ENCODE assay signal across 31 mouse cellular contexts in the genomic region with DNA sequence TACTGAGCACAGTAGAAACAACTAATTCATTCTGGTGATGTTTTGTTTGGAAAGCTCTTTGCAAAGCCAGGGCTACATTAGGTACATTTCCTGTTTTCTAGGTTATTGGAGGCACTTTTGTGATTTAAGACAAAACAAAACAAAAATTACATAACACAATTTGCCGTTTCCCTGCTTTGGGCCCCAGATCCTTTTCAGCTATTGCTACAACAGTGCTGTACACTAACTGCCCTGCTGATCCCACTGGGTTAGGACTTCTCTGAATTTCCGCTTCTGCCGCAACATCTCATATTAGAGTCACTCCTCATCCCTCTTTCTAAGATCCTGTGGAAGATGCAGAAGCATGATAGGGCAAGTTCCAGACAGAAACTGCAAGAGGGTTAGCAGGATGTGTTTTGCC. TPM values are rescaled to one million over a fixed set of nuclear protein-coding genes. Genes with fewer than 3 reads are reported as not detected.
DNase-seq lines count a peak whose midpoint lies in the region; ATAC-seq and TF ChIP-seq lines count a peak whose summit lies in the region.
"Had no signal": no experiment of that assay in that cellular context is flagged by ENCODE, and none has a peak within 500 bp of the region (broad histone marks: within the 10 kb centered on the region; RNA-seq: fewer than 3 reads in every experiment).

No protein-coding gene starts in this region.

- H3K4me1 ChIP-seq in heart, embryonic 13.5 days, result peaks cover 35% of the 10 kb centered on the region
- 0 out of 2 replicates have a peak, but pooled peaks cover 3% of the 10 kb centered on the region for H3K4me1 ChIP-seq in lung, postnatal 0 days (ENCODE audit: insufficient read depth, low read depth, low read length)
- H3K4me1 ChIP-seq: forebrain, embryonic 15.5 days; liver, embryonic 15.5 days; midbrain, embryonic 13.5 days had no signal

- H3K4me2 ChIP-seq in heart, embryonic 13.5 days, result no peak overlapping the region
- H3K4me2 ChIP-seq in lung, postnatal 0 days (replicated peaks; ENCODE audit: low read depth, low read length), result no peak overlapping the region
- H3K4me2 ChIP-seq: forebrain, embryonic 15.5 days; heart, embryonic 11.5 days; hindbrain, embryonic 14.5 days; limb, embryonic 15.5 days; liver, embryonic 15.5 days; midbrain, embryonic 13.5 days had no signal

- TF ChIP-seq EP300 in lung, postnatal 0 days (IDR thresholded peaks at IDR 0.05), result no peak

- no peak for TF ChIP-seq CTCF in lung, postnatal 0 days (IDR thresholded peaks at IDR 0.05)

- no peaks in the 10 kb centered on the region for H3K27me3 ChIP-seq in heart, embryonic 13.5 days (replicated peaks)
- H3K27me3 ChIP-seq in lung, postnatal 0 days (replicated peaks; ENCODE audit: insufficient read depth, low read length), result no peaks in the 10 kb centered on the region
- H3K27me3 ChIP-seq: forebrain, embryonic 15.5 days; limb, embryonic 15.5 days; midbrain, embryonic 13.5 days had no signal

- no peak for ATAC-seq in heart, embryonic 13.5 days (ENCODE audit: extremely low read depth, insufficient number of reproducible peaks, low FRiP score, low TSS enrichment)
- no peak for ATAC-seq in lung, postnatal 0 days
- ATAC-seq in monocyte, adult 5-6 weeks (replicated peaks; ENCODE audit: insufficient number of reproducible peaks, low FRiP score, low TSS enrichment, poor library complexity, severe bottlenecking), result peak; percentile 32; the same call in 1 of the 2 replicates
- ATAC-seq: activated CD4-positive, CD25-positive, alpha-beta regulatory T cell, adult 4 months; forebrain, embryonic 15.5 days; inflammation-experienced regulatory T-cells, adult 6 months; midbrain, embryonic 13.5 days had no signal

- no peak overlapping the region for H3K9ac ChIP-seq in heart, embryonic 13.5 days
- H3K9ac ChIP-seq in lung, postnatal 0 days (replicated peaks; ENCODE audit: low read depth), result no peak overlapping the region
- H3K9ac ChIP-seq: forebrain, embryonic 15.5 days; hindbrain, embryonic 14.5 days; limb, embryonic 15.5 days; liver, embryonic 15.5 days; midbrain, embryonic 13.5 days had no signal

- WGBS in heart, embryonic 13.5 days, result 71% methylated on average over 3 of the region's 3 CpGs
- 78% methylated on average over 3 of the region's 3 CpGs for WGBS in lung, postnatal 0 days

- DNase-seq in heart, postnatal 25 days (ENCODE audit: low spot score), result no peak
- DNase-seq in lung, postnatal 0 days (ENCODE audit: low spot score), result peak; percentile 48
- no peak for DNase-seq in lung, postnatal 14 days
- DNase-seq in adipocyte (ENCODE audit: low spot score), result peak; percentile 51
- no peak for DNase-seq in right cerebral cortex, adult 2 months (ENCODE audit: low spot score in 2 of 2)
- DNase-seq: adrenal gland, postnatal 10 days; cerebellum, adult 2 months; cerebellum, postnatal 25 days; heart, postnatal 4 days; left cerebral cortex, postnatal 4 days; right cerebral cortex, postnatal 25 days; spleen, adult 18-20 months; thymus, postnatal 25 days had no signal

- H3K9me3 ChIP-seq in heart, embryonic 13.5 days, result no peaks in the 10 kb centered on the region
- H3K9me3 ChIP-seq in lung, postnatal 0 days (ENCODE audit: low read length), result no peaks in the 10 kb centered on the region
- H3K9me3 ChIP-seq: forebrain, embryonic 15.5 days; limb, embryonic 15.5 days; liver, embryonic 15.5 days; megakaryocyte, embryonic 14.5 days; midbrain, embryonic 13.5 days had no signal

- H3K36me3 ChIP-seq in heart, embryonic 13.5 days, result no peaks in the 10 kb centered on the region
- no peaks in the 10 kb centered on the region for H3K36me3 ChIP-seq in lung, postnatal 0 days (ENCODE audit: insufficient read depth, low read length)
- H3K36me3 ChIP-seq: forebrain, embryonic 15.5 days; limb, embryonic 15.5 days; liver, embryonic 15.5 days; midbrain, embryonic 13.5 days had no signal

- no peak overlapping the region for H3K4me3 ChIP-seq in heart, embryonic 13.5 days
- no peak overlapping the region for H3K4me3 ChIP-seq in lung, postnatal 0 days (ENCODE audit: low read depth, low read length)
- H3K4me3 ChIP-seq: forebrain, embryonic 15.5 days; limb, embryonic 15.5 days; liver, embryonic 15.5 days; megakaryocyte, embryonic 14.5 days; midbrain, embryonic 13.5 days had no signal

- intact Hi-C loops in heart, postnatal 25 days (cut with DNase I), result no loop called here

- H3K27ac ChIP-seq in heart, embryonic 13.5 days (replicated peaks), result peak overlapping the region; percentile 52; the same call in 1 of the 2 replicates
- no peak overlapping the region for H3K27ac ChIP-seq in lung, postnatal 0 days (ENCODE audit: low read length)
- H3K27ac ChIP-seq: forebrain, embryonic 15.5 days; hindbrain, embryonic 14.5 days; limb, embryonic 15.5 days; liver, embryonic 15.5 days; midbrain, embryonic 13.5 days had no signal

RNA-seq across cellular contexts. Expression of a gene that starts 38.6 kb away (rescaled TPM):
- 0.04 TPM in 1 of 2 replicates, not detected in the other for polyA plus RNA-seq in heart, embryonic 13.5 days (2015; fragmentation: Nextera tagmentation; extraction: Ambion mirVana)
- under 1 TPM; 0.26 to 0.28 TPM for total RNA-seq in heart, postnatal 25 days (2021)
- polyA plus RNA-seq in lung, postnatal 0 days (2015; fragmentation: Nextera tagmentation; extraction: Ambion mirVana), result 0.06 TPM in 1 of 2 replicates, not detected in the other
- not detected in 3 replicates for total RNA-seq in monocyte, adult 5-6 weeks (2017)
- total RNA-seq: adrenal gland, postnatal 10 days; gastrocnemius, postnatal 4 days; layer of hippocampus, postnatal 14 days; left cerebral cortex, adult 8-10 months; left cerebral cortex, postnatal 4 days; MEL had no signal
- polyA plus RNA-seq: activated CD4-positive, CD25-positive, alpha-beta regulatory T cell, adult 4 months; C2C12; cerebellum, adult 2 months; forebrain, embryonic 15.5 days; heart, embryonic 11.5 days; hindbrain, embryonic 14.5 days; inflammation-experienced regulatory T-cells, adult 6 months; large intestine, adult 2 months; liver, embryonic 15.5 days; midbrain, embryonic 13.5 days; neural tube, embryonic 11.5 days had no signal

Comparison
In these comparisons a context has a peak if more than half of its experiments do, and no peak if none do; other contexts are left out.
1. DNase-seq: peak in lung, postnatal 0 days (single experiment) and adipocyte (single experiment); none in heart, postnatal 25 days (single experiment), lung, postnatal 14 days (single experiment) and right cerebral cortex, adult 2 months (0 of 2).